Mouse (Mus musculus): ENCODE data around the gene Pde4b. TPM values are rescaled to one million over a fixed set of nuclear protein-coding genes. Genes with fewer than 3 reads are reported as not detected.

Pde4b gene
- polyA plus RNA-seq, 1 experiment from 2014 or later, result 12.1 TPM

GRCm38 (mm10) chr4:102307661-102308297 is 220.4 kb downstream of the Pde4b start:
- Histone ChIP-seq H3K4me1 (no peaks in the 10 kb centered on the region), H3K9ac (no peak overlapping the region), H3K4me2 (no peak overlapping the region), H3K4me3 (replicated peaks) (no peak overlapping the region), H3K9me3 (no peaks in the 10 kb centered on the region), H3K27me3 (replicated peaks) (no peaks in the 10 kb centered on the region), H3K36me3 (no peaks in the 10 kb centered on the region), H3K27ac (no peak overlapping the region; the same call in 1 of the 2 replicates)
- ATAC-seq (ENCODE audit: insufficient read depth, low FRiP score, low read depth), result no peak
- 67% methylated on average over 4 of the region's 4 CpGs for WGBS

- no peaks in the 10 kb centered on the region for H3K27me3 ChIP-seq (replicated peaks)
- no peaks in the 10 kb centered on the region for H3K36me3 ChIP-seq
- ATAC-seq (ENCODE audit: insufficient read depth, low FRiP score, low read depth), result no peak
- H3K4me3 ChIP-seq (replicated peaks), result no peak overlapping the region
- H3K27ac ChIP-seq, result no peak overlapping the region
- H3K4me2 ChIP-seq, result no peak overlapping the region
- no peaks in the 10 kb centered on the region for H3K9me3 ChIP-seq
- H3K9ac ChIP-seq, result no peak overlapping the region
- no peaks in the 10 kb centered on the region for H3K4me1 ChIP-seq
Measured at GRCm38 (mm10) chr4:102310630-102311029, 223.3 kb downstream of the Pde4b start.

GRCm38 (mm10) chr4:102316011-102316410 is 228.7 kb downstream of the Pde4b start:
- Histone ChIP-seq H3K27me3 (replicated peaks) (no peaks in the 10 kb centered on the region), H3K9ac (no peak overlapping the region), H3K4me3 (replicated peaks) (no peak overlapping the region), H3K36me3 (no peaks in the 10 kb centered on the region), H3K4me2 (no peak overlapping the region), H3K4me1 (no peaks in the 10 kb centered on the region), H3K9me3 (no peaks in the 10 kb centered on the region), H3K27ac (no peak overlapping the region)
- no peak for ATAC-seq (ENCODE audit: insufficient read depth, low FRiP score, low read depth)
- WGBS, result 69% methylated on average over 2 of the region's 2 CpGs

GRCm38 (mm10) chr4:102316699-102317285 is 229.4 kb downstream of the Pde4b start:
- Histone ChIP-seq H3K27me3 (replicated peaks) (no peaks in the 10 kb centered on the region), H3K36me3 (no peaks in the 10 kb centered on the region), H3K27ac (peak overlapping the region; percentile 71), H3K4me2 (no peak overlapping the region), H3K9ac (no peak overlapping the region), H3K4me1 (no peaks in the 10 kb centered on the region), H3K4me3 (replicated peaks) (no peak overlapping the region), H3K9me3 (no peaks in the 10 kb centered on the region)
- WGBS, result 37% methylated on average over 5 of the region's 5 CpGs
- peak; percentile 56; the same call in 1 of the 2 replicates for ATAC-seq (ENCODE audit: insufficient read depth, low FRiP score, low read depth)

- Histone ChIP-seq H3K4me3 (replicated peaks) (no peak overlapping the region), H3K9me3 (no peaks in the 10 kb centered on the region), H3K36me3 (no peaks in the 10 kb centered on the region), H3K4me1 (no peaks in the 10 kb centered on the region), H3K4me2 (no peak overlapping the region), H3K27me3 (replicated peaks) (no peaks in the 10 kb centered on the region), H3K27ac (no peak overlapping the region), H3K9ac (no peak overlapping the region)
- ATAC-seq (ENCODE audit: insufficient read depth, low FRiP score, low read depth), result no peak
- WGBS, result 75% methylated on average over 6 of the region's 6 CpGs
Measured at GRCm38 (mm10) chr4:102318596-102318995, 231.3 kb downstream of the Pde4b start.

- Histone ChIP-seq H3K9ac (no peak overlapping the region), H3K27ac (no peak overlapping the region), H3K36me3 (no peaks in the 10 kb centered on the region), H3K27me3 (replicated peaks) (no peaks in the 10 kb centered on the region), H3K9me3 (no peaks in the 10 kb centered on the region), H3K4me1 (no peaks in the 10 kb centered on the region), H3K4me3 (replicated peaks) (no peak overlapping the region), H3K4me2 (no peak overlapping the region)
- ATAC-seq (ENCODE audit: insufficient read depth, low FRiP score, low read depth), result no peak
- 68% methylated on average over 3 of the region's 3 CpGs for WGBS
Measured at GRCm38 (mm10) chr4:102321340-102321739, 234.0 kb downstream of the Pde4b start.

- ATAC-seq (ENCODE audit: insufficient read depth, low FRiP score, low read depth), result no peak
- H3K27ac ChIP-seq, result no peak overlapping the region
- no peaks in the 10 kb centered on the region for H3K9me3 ChIP-seq
- H3K9ac ChIP-seq, result no peak overlapping the region
- H3K4me2 ChIP-seq, result no peak overlapping the region
- WGBS, result 87% methylated on average over 2 of the region's 2 CpGs
- H3K27me3 ChIP-seq (replicated peaks), result no peaks in the 10 kb centered on the region
- no peaks in the 10 kb centered on the region for H3K36me3 ChIP-seq
- H3K4me3 ChIP-seq (replicated peaks), result no peak overlapping the region
- H3K4me1 ChIP-seq, result no peaks in the 10 kb centered on the region
Measured at GRCm38 (mm10) chr4:102332386-102332785, 245.0 kb downstream of the Pde4b start.

GRCm38 (mm10) chr4:102332885-102333284 is 245.5 kb downstream of the Pde4b start:
- no peaks in the 10 kb centered on the region for H3K4me1 ChIP-seq
- H3K36me3 ChIP-seq, result no peaks in the 10 kb centered on the region
- H3K9me3 ChIP-seq, result no peaks in the 10 kb centered on the region
- no peak overlapping the region for H3K4me3 ChIP-seq (replicated peaks)
- no peaks in the 10 kb centered on the region for H3K27me3 ChIP-seq (replicated peaks)
- H3K27ac ChIP-seq, result no peak overlapping the region
- no peak overlapping the region for H3K4me2 ChIP-seq
- no peak for ATAC-seq (ENCODE audit: insufficient read depth, low FRiP score, low read depth)
- WGBS, result 72% methylated on average over 4 of the region's 4 CpGs
- H3K9ac ChIP-seq, result no peak overlapping the region

GRCm38 (mm10) chr4:102346911-102347492 is 259.7 kb downstream of the Pde4b start:
- no peak overlapping the region for H3K9ac ChIP-seq
- H3K4me2 ChIP-seq, result no peak overlapping the region
- no peak for ATAC-seq (ENCODE audit: insufficient read depth, low FRiP score, low read depth)
- no peaks in the 10 kb centered on the region for H3K4me1 ChIP-seq
- H3K27ac ChIP-seq, result no peak overlapping the region
- no peaks in the 10 kb centered on the region for H3K9me3 ChIP-seq
- 82% methylated on average over 4 of the region's 4 CpGs for WGBS
- no peak overlapping the region for H3K4me3 ChIP-seq (replicated peaks)
- no peaks in the 10 kb centered on the region for H3K27me3 ChIP-seq (replicated peaks)
- no peaks in the 10 kb centered on the region for H3K36me3 ChIP-seq

- Histone ChIP-seq H3K27me3 (replicated peaks) (no peaks in the 10 kb centered on the region), H3K4me2 (no peak overlapping the region), H3K9me3 (no peaks in the 10 kb centered on the region), H3K27ac (no peak overlapping the region), H3K4me1 (no peaks in the 10 kb centered on the region), H3K36me3 (no peaks in the 10 kb centered on the region), H3K9ac (no peak overlapping the region), H3K4me3 (replicated peaks) (no peak overlapping the region)
- ATAC-seq (ENCODE audit: insufficient read depth, low FRiP score, low read depth), result no peak
- 83% methylated on average over 1 of the region's 1 CpGs for WGBS
Measured at GRCm38 (mm10) chr4:102351476-102352475, 264.4 kb downstream of the Pde4b start.

- WGBS, result 81% methylated on average over 3 of the region's 3 CpGs
- Histone ChIP-seq H3K36me3 (no peaks in the 10 kb centered on the region), H3K4me2 (no peak overlapping the region), H3K27me3 (replicated peaks) (no peaks in the 10 kb centered on the region), H3K9ac (no peak overlapping the region), H3K4me3 (replicated peaks) (no peak overlapping the region), H3K9me3 (no peaks in the 10 kb centered on the region), H3K27ac (no peak overlapping the region), H3K4me1 (no peaks in the 10 kb centered on the region)
- ATAC-seq (ENCODE audit: insufficient read depth, low FRiP score, low read depth), result no peak
Measured at GRCm38 (mm10) chr4:102353641-102354403, 266.5 kb downstream of the Pde4b start.
